Mouse (Mus musculus) liver, embryonic 14.5 days (tissue): ENCODE results near the gene Opalin.

Source experiments
- CTCF ChIP-seq: IDR thresholded peaks from 2 replicates; pipeline ENCODE4 v1.5.1; 2016; ENCODE audit warnings: antibody characterized with exemption, low read depth, control low read depth
- EP300 ChIP-seq: IDR thresholded peaks from 2 replicates; pipeline ENCODE4 v1.6.1; 2016; ENCODE audit warnings: antibody characterized with exemption, low read depth

DNA sequence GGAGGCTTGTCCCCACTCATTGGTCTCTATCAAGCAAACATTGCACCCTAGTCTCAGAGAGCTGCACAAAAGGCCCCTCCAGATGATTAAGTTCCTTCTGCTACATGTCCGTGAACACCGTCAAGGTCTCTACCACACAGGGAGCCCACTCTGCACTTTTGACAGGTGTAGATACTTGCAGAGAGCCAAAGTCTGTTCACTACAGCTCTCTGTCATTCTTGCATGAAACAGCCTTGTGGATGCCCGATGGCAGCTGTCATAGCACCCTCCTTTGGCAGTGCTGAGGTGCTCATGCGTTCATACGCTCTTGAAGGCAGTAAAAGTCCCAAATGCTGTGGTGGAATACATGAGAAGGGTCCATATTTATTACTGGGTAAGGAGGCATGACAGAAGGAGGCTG is 49.9 kb downstream of the Opalin start:
- no peak for TF ChIP-seq EP300
- no peak for TF ChIP-seq CTCF
